Mouse (Mus musculus) neural tube, embryonic 15.5 days (tissue): ENCODE results near the gene Naa80. TPM values are rescaled to one million over a fixed set of nuclear protein-coding genes. Genes with fewer than 3 reads are reported as not detected.

Experiments used
- ATAC-seq: fragments of 200-750 bp; cut with Nextera tagmentation; 2 replicates; pipeline ENCODE4 v1.8.0; 2017; ENCODE audit warnings: mild to moderate bottlenecking, moderate TSS enrichment, moderate library complexity; ENCODE audit not compliant: low FRiP score
- H3K27ac ChIP-seq: fragments of 300-500 bp; sonication (generic); replicated peaks from 2 replicates; pipeline ENCODE4 v1.5.1; 2015; ENCODE audit warnings: mild to moderate bottlenecking, inconsistent platforms
- H3K27me3 ChIP-seq: fragments of 300-500 bp; sonication (generic); replicated peaks from 2 replicates; pipeline ENCODE4 v1.6.1; 2015; ENCODE audit warnings: inconsistent platforms
- H3K36me3 ChIP-seq: fragments of 300-500 bp; sonication (generic); 2 replicates; pipeline ENCODE4 v1.6.1; 2015; ENCODE audit warnings: inconsistent platforms
- H3K4me1 ChIP-seq: fragments of 300-500 bp; sonication (generic); 2 replicates; pipeline ENCODE4 v1.6.1; 2015; ENCODE audit warnings: inconsistent platforms
- H3K4me2 ChIP-seq: fragments of 300-500 bp; sonication (generic); 2 replicates; pipeline ENCODE4 v1.6.1; 2015; ENCODE audit warnings: inconsistent platforms, mild to moderate bottlenecking, moderate library complexity
- H3K4me3 ChIP-seq: fragments of 300-500 bp; sonication (generic); replicated peaks from 2 replicates; pipeline ENCODE4 v1.5.1; 2015; ENCODE audit warnings: mild to moderate bottlenecking, inconsistent platforms
- H3K9ac ChIP-seq: fragments of 300-500 bp; sonication (generic); replicated peaks from 2 replicates; pipeline ENCODE4 v1.6.1; 2015; ENCODE audit warnings: mild to moderate bottlenecking, inconsistent platforms
- H3K9me3 ChIP-seq: fragments of 300-500 bp; sonication (generic); replicated peaks from 2 replicates; pipeline ENCODE4 v1.6.1; 2016; ENCODE audit warnings: inconsistent platforms
- WGBS: fragments of 180-500 bp; shearing (Covaris S2); methylation state at CpG from one replicate; pipeline ENCODE4 v1.1.7; 2015; ENCODE audit warnings: mixed read lengths; 5-methylcytosine and 5-hydroxymethylcytosine counted together
- polyA plus RNA-seq: library from polyadenylated mRNA; unstranded; fragments of >200 nt; fragmentation: Nextera tagmentation; extraction: Ambion mirVana; gene quantifications from 2 replicates; pipeline ENCODE4 v1.2.1, GENCODE M21; 2015

The Naa80 gene
- polyA plus RNA-seq, 1 experiment from 2014 or later: 16.9 TPM

- Histone ChIP-seq H3K27me3 (no peaks in the 10 kb centered on the region), H3K4me2 (no peak overlapping the region), H3K4me3 (no peak overlapping the region), H3K36me3 (no peaks in the 10 kb centered on the region), H3K9ac (no peak overlapping the region), H3K9me3 (no peaks in the 10 kb centered on the region), H3K4me1 (peaks cover 16% of the 10 kb centered on the region), H3K27ac (no peak overlapping the region)
- no peak for ATAC-seq
- 88% methylated on average over 11 of the region's 11 CpGs for WGBS
These were observed 22.6 kb downstream of the Naa80 start for GRCm38 (mm10) chr9:107601275-107601674.

- ATAC-seq: peak; percentile 62; the same call in 1 of the 2 replicates
- H3K9me3 ChIP-seq: no peaks in the 10 kb centered on the region
- H3K27ac ChIP-seq: peak overlapping the region; percentile 64
- 14% methylated on average over 10 of the region's 10 CpGs for WGBS
- H3K4me3 ChIP-seq: no peak overlapping the region
- H3K27me3 ChIP-seq: no peaks in the 10 kb centered on the region
- H3K4me2 ChIP-seq: no peak overlapping the region; the same call in 1 of the 2 replicates
- no peak overlapping the region for H3K9ac ChIP-seq
- H3K36me3 ChIP-seq: no peaks in the 10 kb centered on the region
- H3K4me1 ChIP-seq: peaks cover 20% of the 10 kb centered on the region
These were observed 23.5 kb downstream of the Naa80 start for GRCm38 (mm10) chr9:107602068-107602648.

- 79% methylated on average over 6 of the region's 6 CpGs for WGBS
- H3K9me3 ChIP-seq: no peaks in the 10 kb centered on the region
- H3K27me3 ChIP-seq: no peaks in the 10 kb centered on the region
- no peak overlapping the region for H3K4me2 ChIP-seq
- no peaks in the 10 kb centered on the region for H3K36me3 ChIP-seq
- H3K27ac ChIP-seq: no peak overlapping the region
- no peak overlapping the region for H3K4me3 ChIP-seq
- peaks cover 29% of the 10 kb centered on the region for H3K4me1 ChIP-seq
- H3K9ac ChIP-seq: no peak overlapping the region
- no peak for ATAC-seq
These were observed 24.6 kb downstream of the Naa80 start for GRCm38 (mm10) chr9:107603251-107603650.

DNA sequence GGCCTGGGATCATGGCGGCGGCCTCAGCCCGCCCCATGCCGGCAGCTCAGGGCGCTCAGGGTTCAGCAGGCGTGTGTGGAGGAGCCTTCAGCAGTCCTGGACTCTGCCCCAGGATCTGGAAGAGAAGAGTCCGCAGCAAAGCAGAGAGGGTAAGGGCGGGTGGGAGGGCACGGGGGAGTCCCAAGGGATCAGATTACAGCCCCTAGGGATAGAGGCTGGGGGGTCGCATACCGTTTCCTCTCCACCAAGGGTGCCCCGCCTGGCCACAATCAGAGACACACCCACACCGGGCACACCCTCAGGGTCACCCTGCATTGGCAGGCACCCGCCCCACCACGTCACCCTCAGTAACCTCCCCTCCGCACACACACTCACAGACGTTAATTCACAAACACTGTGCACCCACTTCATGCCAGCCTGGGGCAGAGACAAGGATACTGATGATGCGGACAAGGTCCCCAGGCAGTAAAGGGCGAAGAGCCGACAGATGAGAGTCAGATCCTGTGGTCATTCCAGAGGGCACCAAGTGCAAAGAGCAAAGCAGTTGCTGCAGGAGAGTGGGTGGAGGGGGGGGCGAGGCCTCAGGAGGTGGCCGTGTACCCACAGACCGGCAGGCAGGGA lies 26.5 kb downstream of the Naa80 start:
- no peaks in the 10 kb centered on the region for H3K9me3 ChIP-seq
- peak overlapping the region; percentile 41 for H3K4me2 ChIP-seq
- 38% methylated on average over 23 of the region's 23 CpGs for WGBS
- H3K27me3 ChIP-seq: no peaks in the 10 kb centered on the region
- no peak overlapping the region for H3K27ac ChIP-seq
- H3K4me1 ChIP-seq: peaks cover 37% of the 10 kb centered on the region
- ATAC-seq: no peak
- H3K4me3 ChIP-seq: no peak overlapping the region
- no peak overlapping the region for H3K9ac ChIP-seq
- H3K36me3 ChIP-seq: no peaks in the 10 kb centered on the region

DNA sequence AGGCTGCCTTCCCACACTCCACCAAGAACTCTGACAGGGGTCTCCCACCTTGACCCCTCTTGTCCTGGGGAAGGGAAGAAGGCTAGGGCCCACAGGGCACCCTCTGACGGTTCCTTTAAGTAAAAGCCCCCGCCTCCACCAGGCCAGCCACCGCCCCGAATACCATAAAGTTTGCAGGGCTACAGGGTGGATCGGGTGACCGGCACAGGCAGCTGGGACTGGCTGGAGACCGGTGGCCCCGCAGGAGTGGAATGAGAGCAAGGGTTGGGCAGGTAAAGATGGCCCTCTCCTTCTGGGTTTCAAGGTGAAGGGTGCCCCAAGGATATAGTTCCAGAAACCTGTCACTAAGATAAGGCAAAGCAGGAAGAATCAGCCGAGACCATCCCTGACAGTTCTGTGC lies 27.9 kb downstream of the Naa80 start:
- Histone ChIP-seq H3K27ac (no peak overlapping the region), H3K4me3 (no peak overlapping the region), H3K4me2 (peak overlapping the region; percentile 22; the same call in 1 of the 2 replicates), H3K36me3 (no peaks in the 10 kb centered on the region), H3K27me3 (no peaks in the 10 kb centered on the region), H3K9me3 (no peaks in the 10 kb centered on the region), H3K4me1 (peaks cover 41% of the 10 kb centered on the region), H3K9ac (no peak overlapping the region)
- ATAC-seq: no peak
- 22% methylated on average over 9 of the region's 9 CpGs for WGBS

DNA sequence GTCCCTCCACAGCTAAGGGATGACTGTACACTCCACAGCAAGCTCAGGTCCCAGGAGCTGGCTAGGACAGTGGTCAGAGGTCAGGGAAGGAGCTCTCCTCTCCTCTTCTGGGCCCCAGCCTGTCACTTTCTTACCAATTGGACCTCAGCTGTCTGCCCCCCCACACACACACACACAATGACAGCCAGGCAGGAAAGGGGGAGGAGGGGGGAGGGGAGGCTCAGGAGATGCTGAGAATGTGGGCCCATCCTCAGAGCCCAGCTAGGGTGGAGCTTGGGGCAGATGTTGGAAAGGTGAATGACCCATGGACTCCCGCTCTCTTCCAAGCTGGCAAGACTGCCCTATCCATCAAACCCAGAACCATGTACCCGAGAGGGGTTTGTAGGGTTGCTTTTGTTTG lies 28.3 kb downstream of the Naa80 start:
- H3K9me3 ChIP-seq: no peaks in the 10 kb centered on the region
- peak overlapping the region; percentile 22; the same call in 1 of the 2 replicates for H3K4me2 ChIP-seq
- peaks cover 42% of the 10 kb centered on the region for H3K4me1 ChIP-seq
- H3K27ac ChIP-seq: no peak overlapping the region
- H3K4me3 ChIP-seq: no peak overlapping the region
- H3K27me3 ChIP-seq: no peaks in the 10 kb centered on the region
- H3K36me3 ChIP-seq: no peaks in the 10 kb centered on the region
- ATAC-seq: no peak
- 52% methylated on average over 2 of the region's 2 CpGs for WGBS
- H3K9ac ChIP-seq: no peak overlapping the region

DNA sequence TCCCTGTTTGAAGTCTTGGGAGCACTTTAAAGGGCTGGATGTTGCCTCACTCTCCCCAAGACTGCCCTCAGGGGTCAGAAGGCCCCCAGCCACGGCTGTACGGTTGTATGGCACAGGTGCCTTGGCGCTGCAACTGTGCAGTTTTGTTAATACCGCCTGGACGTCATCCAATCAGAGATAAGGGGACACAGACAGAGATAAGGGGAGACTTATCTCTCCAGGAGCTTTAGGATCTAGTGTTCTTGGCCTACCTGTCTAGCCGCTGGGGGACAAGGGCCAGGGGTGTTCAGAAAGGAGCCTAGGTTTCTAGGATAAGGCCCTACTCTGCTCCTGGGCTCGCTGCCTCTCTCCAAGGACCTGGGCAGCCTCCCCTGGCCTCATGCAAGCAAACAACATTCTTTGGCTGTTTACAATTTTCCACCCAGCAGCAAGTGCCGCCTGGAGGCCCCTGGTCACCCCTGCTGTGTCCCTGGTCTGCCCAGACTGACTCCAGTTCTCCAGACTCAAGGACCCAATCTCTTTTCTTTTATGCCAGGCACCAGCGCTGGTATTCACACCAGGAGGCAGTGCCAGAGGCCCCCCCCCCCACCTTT lies 29.1 kb downstream of the Naa80 start:
- H3K4me2 ChIP-seq: no peak overlapping the region
- 61% methylated on average over 9 of the region's 9 CpGs for WGBS

GRCm38 (mm10) chr9:107608741-107609432 lies 30.2 kb downstream of the Naa80 start, which contains the start of gene Sema3b:
Gene Sema3b (minus strand): TSS chr9:107609229.
- WGBS: 42% methylated on average over 11 of the region's 12 CpGs
- no peak within 1 kb of the TSS for H3K27ac ChIP-seq
- no peak within 1 kb of the TSS for H3K9ac ChIP-seq
- no peaks in the 10 kb centered on the region for H3K27me3 ChIP-seq
- H3K4me2 ChIP-seq: no peak within 1 kb of the TSS
- H3K4me3 ChIP-seq: no peak within 1 kb of the TSS
- no peak for ATAC-seq
- H3K4me1 ChIP-seq: peaks cover 51% of the 10 kb centered on the region
- no peaks in the 10 kb centered on the region for H3K9me3 ChIP-seq
- 0 out of 2 replicates have a peak, but pooled peaks cover 2% of the 10 kb centered on the region for H3K36me3 ChIP-seq

More for the DNA sequence above, 29.1 kb downstream of the Naa80 start:
- no peak overlapping the region for H3K4me3 ChIP-seq
- H3K9ac ChIP-seq: no peak overlapping the region
- H3K27ac ChIP-seq: no peak overlapping the region
- H3K27me3 ChIP-seq: no peaks in the 10 kb centered on the region
- ATAC-seq: no peak
- no peaks in the 10 kb centered on the region for H3K9me3 ChIP-seq
- no peaks in the 10 kb centered on the region for H3K36me3 ChIP-seq
- peaks cover 42% of the 10 kb centered on the region for H3K4me1 ChIP-seq

DNA sequence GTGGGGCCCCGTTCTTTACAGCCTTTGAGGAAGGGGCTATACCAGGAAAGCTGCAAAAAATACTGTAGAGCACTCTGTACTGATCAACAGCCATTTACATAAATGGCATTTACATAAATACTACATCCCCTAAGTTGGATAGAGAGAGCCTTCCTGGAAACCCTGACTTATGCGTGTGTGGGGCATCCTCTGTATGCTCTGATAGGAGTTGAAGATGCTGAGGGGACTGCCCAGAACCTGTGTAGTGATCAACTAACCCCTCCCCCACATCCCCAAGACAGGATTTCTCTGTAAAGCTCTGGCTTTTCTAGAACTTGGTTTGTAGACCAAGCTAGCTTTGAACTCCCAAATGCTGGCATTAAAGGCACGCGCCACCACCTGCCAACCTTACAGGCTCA lies 30.7 kb downstream of the Naa80 start:
- Histone ChIP-seq H3K27ac (no peak overlapping the region), H3K4me1 (peaks cover 51% of the 10 kb centered on the region)
- no peak for ATAC-seq

DNA sequence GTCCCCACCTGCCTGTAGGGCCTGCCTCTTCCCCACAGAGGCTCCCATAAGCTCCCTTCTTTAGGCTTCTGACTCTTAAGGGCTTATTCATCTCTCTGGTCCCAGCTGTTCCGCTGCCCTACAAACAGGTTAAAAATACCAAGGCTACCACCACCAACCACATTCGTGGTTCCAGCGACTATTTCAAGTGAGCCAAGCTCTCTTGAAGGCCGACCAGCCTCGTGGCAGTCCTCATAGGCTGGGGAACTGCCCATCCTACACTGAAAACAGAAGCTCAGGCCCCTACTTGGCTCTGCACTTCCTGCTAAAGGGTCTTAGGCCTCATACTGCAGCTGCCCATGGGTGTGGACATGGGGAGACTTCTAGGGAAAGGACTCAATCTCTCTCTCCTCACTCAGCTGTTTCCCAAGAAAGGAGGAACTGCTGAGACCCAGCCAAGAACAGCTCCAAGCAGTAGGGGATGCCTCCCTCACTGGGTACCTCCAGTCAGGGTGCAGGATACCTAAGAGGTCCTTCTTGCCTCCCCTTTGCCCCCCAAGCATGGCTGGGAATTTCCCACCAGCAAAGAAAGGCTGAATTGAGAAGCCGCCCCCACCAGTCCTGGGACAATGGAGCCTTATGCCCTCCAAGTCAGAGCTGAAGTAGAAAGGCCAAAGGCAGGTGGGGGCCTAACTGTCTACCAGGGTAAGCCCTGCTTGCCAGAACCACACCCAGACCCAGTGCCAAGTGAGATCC lies 32.9 kb downstream of the Naa80 start:
- WGBS: 65% methylated on average over 6 of the region's 6 CpGs
- Histone ChIP-seq H3K27ac (peak overlapping the region; percentile 97), H3K4me1 (peaks cover 49% of the 10 kb centered on the region), H3K9me3 (no peaks in the 10 kb centered on the region), H3K36me3 (peaks cover 28% of the 10 kb centered on the region), H3K9ac (peak overlapping the region; percentile 57), H3K4me2 (peak overlapping the region; percentile 61), H3K27me3 (no peaks in the 10 kb centered on the region), H3K4me3 (peak overlapping the region; percentile 33)
- ATAC-seq: no peak; the same call in 1 of the 2 replicates

More for the DNA sequence above, 30.7 kb downstream of the Naa80 start:
- Histone ChIP-seq H3K4me3 (no peak overlapping the region), H3K9me3 (no peaks in the 10 kb centered on the region), H3K36me3 (0 out of 2 replicates have a peak, but pooled peaks cover 6% of the 10 kb centered on the region), H3K27me3 (no peaks in the 10 kb centered on the region), H3K4me2 (no peak overlapping the region), H3K9ac (no peak overlapping the region)
- WGBS: 72% methylated on average over 4 of the region's 4 CpGs
